Mouse (Mus musculus): ENCODE measurements around the gene Vps16.

Gene Vps16

DNA sequence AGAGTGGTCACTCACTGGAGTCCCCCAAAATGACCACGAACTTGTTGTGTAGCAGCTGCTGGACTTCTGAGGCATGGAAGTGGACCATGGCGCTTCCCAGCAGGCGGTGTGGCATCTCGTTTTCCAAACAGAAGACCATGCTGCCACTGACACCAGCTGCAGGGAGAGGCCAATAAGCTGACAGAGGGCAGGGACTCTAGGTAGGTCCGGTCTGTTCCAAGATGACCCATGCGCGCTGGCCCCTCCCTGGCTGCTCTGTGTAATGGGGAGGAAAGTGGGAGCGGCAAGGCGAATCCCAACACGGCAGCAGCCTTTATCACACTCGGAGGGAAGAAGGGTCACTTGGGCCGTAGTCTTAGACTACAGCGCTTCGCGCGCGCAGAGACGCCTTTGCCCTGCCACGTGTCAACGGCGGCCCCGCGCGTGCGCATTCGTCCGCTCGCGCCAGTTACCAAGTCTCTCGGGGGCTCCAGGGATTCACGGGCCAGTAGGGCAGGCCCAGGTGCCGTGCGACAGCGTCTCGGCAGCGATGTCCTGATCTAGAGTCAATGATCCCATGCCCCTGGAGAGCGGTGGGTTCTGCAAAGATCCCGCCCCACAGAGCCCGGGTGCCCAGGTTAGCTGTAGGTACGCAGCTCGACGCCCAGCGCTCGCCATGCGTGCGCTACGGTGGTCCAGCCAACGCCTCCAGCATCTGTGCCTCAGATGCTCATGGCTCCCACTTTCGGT, 578 bp upstream of the Vps16 start:
- peak; percentile 85 for DNase-seq

DNA sequence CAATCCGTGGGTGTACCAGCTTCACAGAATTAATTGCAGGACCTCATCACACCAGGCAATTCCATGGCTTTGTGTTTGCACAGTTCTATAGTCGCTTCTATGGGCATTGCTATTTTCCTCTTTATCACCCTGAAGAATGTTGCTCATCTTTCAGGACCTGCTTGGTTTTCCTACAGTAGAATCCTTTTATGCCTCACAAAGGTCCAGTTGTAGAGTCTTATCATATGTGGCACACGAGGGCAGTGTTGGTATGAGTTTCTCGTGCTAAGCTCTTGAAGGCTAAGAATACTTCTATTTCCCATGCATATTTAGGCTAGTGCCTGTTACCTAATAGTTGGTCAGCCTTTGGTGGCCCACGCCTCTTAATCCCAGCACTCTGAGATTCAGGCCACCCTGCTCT, 973 bp downstream of the Vps16 start:
- no peak for DNase-seq

DNA sequence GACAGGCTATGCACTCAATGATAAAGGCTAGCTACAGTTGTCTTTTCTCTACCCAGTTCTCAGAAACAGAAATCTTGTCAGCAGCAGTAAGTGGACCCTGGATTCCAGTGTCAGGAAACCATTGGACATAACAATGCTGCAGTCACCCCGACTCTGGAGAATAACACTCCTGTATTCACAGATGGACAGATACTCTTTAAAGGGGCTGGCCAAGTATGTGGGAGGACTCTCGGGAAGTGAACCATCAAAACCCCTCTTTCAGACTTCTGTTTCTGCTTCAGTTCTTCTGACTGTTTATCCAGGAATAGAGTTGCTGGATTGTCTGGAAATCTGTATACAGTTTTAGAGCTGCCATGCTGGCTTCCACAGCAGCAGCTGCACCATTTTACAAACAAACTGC, 5.7 kb downstream of the Vps16 start:
- DNase-seq: no peak

GRCm38 (mm10) chr2:130430484-130430883, 6.3 kb downstream of the Vps16 start:
- DNase-seq: no peak

DNA sequence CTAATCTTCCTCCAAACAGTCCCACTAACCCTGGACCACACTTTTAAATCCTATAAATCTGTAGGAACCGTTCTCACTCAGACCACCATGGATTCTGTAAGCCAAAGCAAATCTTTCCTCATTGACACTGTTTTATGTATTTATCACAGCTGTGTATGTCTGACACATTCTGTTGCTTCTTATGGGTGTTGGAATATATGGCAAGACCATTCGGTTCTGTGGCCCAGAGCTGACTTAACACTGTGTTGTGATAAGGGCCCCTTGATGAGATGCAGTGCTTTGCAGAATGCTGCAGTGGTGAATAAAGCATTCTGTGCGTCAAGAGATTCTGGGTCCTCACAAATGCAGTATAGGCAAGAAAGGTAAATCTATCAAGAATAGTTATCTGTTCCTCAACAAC, 8.0 kb downstream of the Vps16 start:
- DNase-seq: no peak

GRCm38 (mm10) chr2:130433152-130433551, 9.0 kb downstream of the Vps16 start:
- DNase-seq: no peak

DNA sequence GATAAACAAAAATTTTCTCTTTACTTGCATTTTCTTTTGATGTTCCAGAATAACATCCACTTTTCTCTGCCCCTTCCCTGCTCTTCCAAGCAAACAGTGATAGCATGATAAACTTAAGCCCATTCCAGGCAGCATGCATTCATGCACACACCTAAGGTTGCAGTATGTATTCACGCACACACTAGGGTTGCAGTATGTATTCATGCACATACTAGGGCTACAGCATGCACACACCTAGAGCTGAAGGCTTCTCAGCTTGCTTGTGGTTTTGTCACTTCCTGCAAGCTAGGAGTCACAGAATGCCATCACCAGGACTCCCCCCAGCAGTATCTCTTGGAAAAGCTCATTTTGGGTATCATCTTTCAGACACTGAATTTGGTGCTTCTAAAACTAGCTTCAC, 12.6 kb downstream of the Vps16 start:
- DNase-seq: no peak

DNA sequence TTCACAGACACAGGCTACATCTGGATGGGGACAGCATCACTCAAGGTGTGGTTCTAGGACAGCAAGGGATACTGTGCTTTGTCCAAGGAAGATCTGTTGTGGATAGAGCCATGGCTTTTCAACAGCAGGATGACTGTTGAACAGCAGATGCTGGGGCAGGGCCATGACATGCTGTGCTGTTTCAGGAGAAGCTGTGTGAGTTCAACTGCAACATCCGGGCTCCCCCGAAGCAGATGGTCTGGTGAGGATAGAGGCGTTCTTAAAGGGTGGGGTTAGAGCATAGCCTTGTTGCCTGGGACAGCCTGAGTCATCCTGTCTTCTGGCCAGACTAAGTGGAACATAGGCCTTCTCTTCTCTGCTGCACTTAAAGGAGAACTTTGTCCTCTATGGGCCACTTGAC, 14.7 kb downstream of the Vps16 start:
- DNase-seq: no peak

GRCm38 (mm10) chr2:130439840-130440480, 15.8 kb downstream of the Vps16 start:
- DNase-seq: no peak

DNA sequence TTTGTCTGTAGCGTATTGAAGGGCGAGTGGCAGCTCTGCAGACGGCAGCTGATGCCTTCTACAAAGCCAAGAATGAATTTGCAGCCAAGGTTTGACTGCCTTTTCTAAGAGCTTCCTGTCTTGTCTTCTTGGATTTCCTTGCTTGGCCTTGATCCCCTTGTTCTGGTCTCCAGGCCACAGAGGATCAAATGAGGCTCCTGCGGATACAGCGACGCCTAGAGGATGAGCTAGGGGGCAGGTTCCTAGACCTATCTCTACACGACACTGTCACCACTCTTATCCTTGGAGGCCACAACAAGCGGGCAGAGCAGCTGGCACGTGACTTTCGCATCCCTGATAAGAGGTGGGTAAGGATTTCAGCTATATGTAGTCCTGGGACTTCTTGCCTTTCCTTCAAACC, 18.0 kb downstream of the Vps16 start:
- no peak for DNase-seq

DNA sequence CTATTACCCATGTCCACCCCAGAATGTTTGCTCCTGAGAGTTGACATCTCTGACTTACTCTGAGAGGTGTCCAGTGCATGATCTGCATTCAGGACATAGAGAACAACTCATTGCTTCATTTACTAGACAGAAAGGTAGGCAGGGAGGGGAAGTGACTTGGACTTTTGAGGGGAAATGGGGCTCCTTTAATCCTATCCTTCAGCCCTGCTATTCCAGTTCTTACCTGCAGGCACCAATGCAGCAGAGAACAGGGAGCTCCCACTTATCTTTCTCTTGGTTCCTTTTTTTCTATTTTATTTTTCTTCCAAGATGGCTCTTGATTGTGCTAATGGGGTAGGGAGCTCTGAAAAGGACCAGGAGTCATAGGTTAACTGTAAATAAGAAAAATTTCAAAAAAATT, 24.3 kb downstream of the Vps16 start:
- DNase-seq: no peak

DNA sequence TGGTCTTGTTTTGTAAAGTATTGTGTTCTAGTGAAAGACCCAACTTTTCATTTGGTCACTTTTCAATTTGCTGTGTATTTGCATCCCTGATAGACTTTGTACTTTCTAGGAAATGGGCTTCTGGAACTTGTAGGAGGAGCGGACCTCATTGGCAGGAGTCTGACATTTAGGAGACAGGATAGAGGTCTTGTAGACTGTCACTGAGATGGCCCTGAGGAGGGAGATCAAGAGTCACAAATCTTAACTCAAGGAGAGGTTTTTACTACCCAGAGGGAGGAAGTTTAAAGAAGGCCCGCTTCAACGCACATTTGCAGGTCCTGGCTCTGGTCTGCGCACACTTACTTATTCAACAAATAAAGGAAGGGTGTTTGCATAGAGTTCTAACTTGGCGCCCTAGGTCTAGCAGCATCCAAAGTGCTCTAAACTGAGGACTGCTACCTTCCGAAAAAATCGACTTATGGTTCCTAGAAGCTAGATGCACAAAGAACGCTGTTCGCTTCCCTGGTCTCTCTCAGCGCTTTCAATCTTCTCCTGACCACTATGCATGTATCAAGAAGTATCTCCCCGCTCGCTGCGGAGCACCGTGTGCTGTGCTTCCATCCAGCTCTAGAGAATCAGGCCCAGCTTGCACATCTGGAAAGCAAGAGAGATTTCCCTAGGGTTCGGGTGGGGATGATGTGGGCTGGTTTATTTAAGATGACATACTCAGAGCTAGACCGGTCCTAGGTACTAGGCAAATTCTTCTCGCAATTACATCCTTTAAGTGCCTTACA, 25.1 kb downstream of the Vps16 start:
- no peak for DNase-seq

- peak; percentile 88 for DNase-seq
These were observed 25.8 kb downstream of the Vps16 start, which contains the start of gene Ptpra for GRCm38 (mm10) chr2:130449794-130450433. Ptpra (plus strand) TSS chr2:130450278.

- peak; percentile 75 for DNase-seq
These were observed 26.3 kb downstream of the Vps16 start for GRCm38 (mm10) chr2:130450434-130450796.

DNA sequence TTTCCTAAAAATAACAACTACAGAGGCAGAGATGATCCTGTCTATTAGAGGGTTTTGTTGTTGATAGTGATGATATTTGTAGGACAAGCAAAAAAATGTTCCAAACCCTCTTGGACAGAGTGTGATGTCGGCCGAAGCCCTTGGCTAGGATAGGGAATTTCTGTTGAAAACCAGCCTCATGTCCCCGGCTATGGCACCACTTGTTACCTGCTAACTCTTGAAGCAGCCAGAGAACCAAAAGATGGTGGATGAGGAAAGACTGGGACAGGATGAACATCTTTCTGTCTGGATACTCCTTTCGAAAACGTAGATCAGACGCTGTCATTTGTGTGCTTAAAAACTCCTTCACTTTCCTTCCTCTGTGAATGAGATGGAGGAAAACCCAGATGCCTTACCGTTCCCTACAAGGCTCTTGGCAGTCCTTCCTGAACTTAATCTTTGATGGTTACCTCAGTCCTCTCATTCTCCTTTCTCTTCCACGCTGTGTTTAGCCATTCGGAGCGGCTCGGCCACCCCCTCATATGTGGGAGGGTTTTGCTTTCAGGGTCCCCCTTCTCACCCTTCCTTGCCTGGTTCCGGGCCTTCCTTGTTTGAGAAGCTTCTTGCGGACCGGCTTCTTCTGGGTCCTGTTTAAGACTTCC, 27.1 kb downstream of the Vps16 start:
- DNase-seq: no peak

DNA sequence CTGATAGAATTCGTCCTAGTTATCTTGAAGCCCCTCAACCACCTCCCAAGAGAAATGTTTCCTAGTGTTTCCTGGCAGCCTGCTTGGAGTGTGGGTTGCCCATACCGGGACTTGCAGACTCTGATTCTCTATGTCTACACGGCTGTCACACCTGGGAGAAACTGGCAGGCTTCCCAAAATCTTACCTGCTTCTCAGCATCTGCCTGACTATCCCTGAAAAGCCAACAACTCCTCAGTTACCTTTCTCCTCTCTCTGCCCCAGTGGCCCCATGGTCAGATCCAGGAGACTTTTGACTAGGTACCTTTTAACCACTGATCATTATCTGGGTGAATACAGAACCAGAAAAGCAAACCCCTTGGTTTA, 27.6 kb downstream of the Vps16 start:
- peak; percentile 28 for DNase-seq

DNA sequence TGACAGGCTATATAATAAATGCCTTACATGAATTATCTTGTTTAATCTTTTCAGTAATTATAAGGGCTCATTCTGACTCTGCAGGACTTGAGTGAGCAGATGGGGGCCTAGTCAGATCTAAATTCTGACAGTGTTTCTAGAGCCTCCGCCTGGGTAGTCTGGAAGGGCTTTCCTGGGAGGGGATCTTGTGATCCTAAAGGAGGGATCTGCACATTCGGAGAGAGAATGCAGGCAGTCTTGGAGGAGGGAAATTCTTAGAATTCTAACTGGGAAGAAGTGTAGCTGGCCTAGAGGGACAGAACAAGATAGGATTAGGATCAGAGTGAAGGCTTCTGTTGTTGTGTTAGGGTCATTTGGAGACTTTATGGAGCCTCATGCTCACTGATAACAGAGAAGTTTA, 28.1 kb downstream of the Vps16 start:
- no peak for DNase-seq

- no peak for DNase-seq
These were observed 29.3 kb downstream of the Vps16 start for GRCm38 (mm10) chr2:130453421-130453820.

- DNase-seq: peak; percentile 74
These were observed 30.7 kb downstream of the Vps16 start for GRCm38 (mm10) chr2:130454748-130455370.

DNA sequence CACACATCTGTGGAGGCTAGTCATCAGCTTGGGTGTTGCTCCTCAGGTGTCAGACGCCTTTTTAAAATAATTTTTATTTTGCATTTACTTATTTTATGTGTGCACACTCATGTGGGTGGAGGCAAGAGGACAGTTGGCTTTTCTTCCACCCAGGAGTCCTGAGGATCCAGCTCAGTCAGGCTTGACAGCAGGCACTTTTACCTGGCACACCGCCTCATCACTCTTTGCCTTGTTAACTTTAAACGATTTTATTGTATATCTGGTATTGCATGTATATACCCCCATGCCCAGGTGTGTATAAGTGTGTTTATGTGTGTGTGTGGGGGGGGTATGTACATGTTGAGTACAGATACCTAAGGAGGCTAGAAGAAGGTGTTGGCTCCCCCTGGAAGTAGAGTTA, 33.7 kb downstream of the Vps16 start:
- no peak for DNase-seq

DNA sequence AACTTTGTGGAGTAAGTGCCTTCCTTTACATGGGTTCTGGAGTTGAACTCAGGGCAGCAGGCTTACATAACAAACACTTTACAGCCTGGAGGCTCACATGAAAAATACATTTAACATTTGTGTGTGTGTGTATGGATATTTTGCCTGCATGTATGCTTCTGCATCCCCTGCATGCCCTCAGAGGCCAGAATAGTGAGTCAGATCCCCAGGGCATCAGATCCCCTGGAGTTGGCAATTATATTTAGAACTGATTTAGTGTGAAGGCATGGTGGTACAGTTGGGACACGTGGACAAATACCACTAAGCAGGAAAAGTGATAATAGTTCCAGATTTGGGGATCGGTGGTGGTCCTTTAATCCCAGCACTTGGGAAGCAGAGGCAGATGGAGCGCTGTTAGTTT, 35.4 kb downstream of the Vps16 start:
- no peak for DNase-seq

DNA sequence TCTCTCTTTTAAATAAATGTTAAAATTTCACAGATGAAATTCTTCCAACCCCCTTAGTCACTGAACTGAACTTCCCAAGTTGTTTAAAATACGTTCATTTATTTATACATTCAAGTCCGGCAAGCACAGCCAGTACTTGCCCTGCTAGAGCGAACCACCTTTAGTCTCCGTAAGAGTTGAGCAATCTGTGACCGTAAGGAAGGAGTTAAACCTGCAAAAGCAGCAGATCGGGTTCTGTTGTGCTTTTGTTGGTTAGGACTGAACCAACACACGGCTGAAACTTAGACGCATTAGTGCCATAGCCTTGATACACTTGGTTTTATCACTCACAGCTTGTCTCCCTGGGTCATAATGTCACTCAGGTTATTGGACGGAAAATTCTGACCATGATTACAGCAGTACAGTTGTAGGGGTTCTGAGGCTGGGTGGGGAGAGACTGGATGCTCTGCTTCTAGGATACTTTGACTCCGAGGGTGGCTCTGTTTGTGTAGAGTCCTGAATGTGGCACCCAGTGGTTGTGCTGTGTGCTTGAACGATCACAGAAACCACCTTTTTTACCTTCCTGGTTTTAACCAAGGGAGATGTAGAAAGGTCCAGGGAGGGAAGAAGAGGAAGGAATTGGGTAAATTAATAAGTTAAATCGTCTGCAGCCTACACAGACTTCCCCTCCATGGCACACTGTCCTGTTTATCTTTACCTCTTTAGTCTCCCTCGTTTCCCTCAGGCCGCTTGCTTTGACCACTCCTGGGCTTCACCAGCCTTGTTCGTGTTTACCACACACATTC, 37.3 kb downstream of the Vps16 start:
- DNase-seq: no peak

Measured in cerebellum, adult 11-12 months (tissue).